In the genomic region with DNA sequence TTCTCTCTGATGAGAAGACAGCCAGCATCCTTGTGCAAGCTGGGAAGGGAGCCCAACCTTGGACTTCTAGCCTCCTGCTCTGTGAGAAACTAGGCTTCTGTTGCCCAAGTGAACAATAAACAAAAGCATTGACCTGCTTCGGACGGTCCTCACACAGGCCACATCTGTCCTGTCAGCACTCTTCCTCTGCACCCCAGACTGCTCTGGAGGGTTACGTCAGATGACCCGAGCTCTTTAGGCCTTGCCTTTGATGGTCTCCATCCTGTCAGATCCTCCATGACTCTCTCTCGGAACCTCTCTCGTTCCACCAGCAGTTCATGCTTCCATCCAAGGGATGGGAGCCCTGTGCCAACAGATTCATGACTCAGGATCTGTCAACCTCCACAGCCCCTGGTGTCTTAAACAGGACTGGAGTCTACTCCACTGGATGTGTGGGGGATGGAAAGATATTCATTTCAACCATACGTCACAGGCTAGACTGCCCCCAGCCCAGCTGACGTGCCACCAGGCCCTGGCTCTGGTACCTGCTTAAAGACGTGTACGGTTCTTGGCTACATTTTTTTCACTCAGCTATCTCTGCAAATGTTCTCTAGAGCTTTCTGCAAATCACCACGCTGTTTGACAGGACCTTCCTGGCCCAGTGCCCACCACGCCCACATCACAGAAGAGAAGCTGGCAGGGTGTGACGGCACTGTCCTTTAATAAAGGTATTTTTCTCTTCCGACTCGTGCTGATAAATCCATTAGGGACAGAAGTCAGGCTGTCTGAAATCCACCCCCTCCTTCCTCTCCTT, we compare ENCODE assay signal across 8 mouse cellular contexts. TPM values are rescaled to one million over a fixed set of nuclear protein-coding genes. Genes with fewer than 3 reads are reported as not detected.
DNase-seq lines count a peak whose midpoint lies in the region; ATAC-seq and TF ChIP-seq lines count a peak whose summit lies in the region.

No protein-coding gene starts in this region.

- DNase-seq in forebrain, embryonic 11.5 days (ENCODE audit: low spot score): no peak
- DNase-seq in cerebellum, adult 11 months: peak; percentile 71
- peak; percentile 84 for DNase-seq in heart, adult 8-10 months (ENCODE audit: low spot score)
- peak; percentile 73 for DNase-seq in kidney, postnatal 0 days (ENCODE audit: low spot score)
- peak; percentile 77 for DNase-seq in telencephalon, adult 2 months (ENCODE audit: low read depth, low spot score)
- no peak for DNase-seq in natural killer cell, adult 2 months (ENCODE audit: low spot score in 2 of 2)

- H3K4me1 ChIP-seq in forebrain, embryonic 16.5 days (replicated peaks; ENCODE audit: control insufficient read depth, insufficient read depth, low read length): peaks cover 28% of the 10 kb centered on the region
- 0 out of 2 replicates have a peak, but pooled peaks cover 1% of the 10 kb centered on the region for H3K4me1 ChIP-seq in forebrain, embryonic 11.5 days (replicated peaks; ENCODE audit: control insufficient read depth, insufficient read depth, low read length)
- H3K4me1 ChIP-seq in kidney, postnatal 0 days (replicated peaks; ENCODE audit: insufficient read depth, low read length): peaks cover 27% of the 10 kb centered on the region
- peaks cover 41% of the 10 kb centered on the region for H3K4me1 ChIP-seq in liver, embryonic 12.5 days

- ATAC-seq in forebrain, embryonic 16.5 days: peak; percentile 47; the same call in 1 of the 2 replicates
- no peak for ATAC-seq in forebrain, embryonic 11.5 days (replicated peaks; ENCODE audit: low FRiP score)
- ATAC-seq in kidney, postnatal 0 days (replicated peaks; ENCODE audit: low FRiP score, low read depth): peak; percentile 62
- ATAC-seq in liver, embryonic 12.5 days: peak; percentile 54

- TF ChIP-seq CTCF in kidney, postnatal 0 days (IDR thresholded peaks at IDR 0.05; ENCODE audit: low read depth): no peak

- H3K9ac ChIP-seq in forebrain, embryonic 16.5 days (replicated peaks; ENCODE audit: low read depth, low read length): no peak overlapping the region
- H3K9ac ChIP-seq in forebrain, embryonic 11.5 days (ENCODE audit: low read length): no peak overlapping the region
- no peak overlapping the region for H3K9ac ChIP-seq in kidney, postnatal 0 days (ENCODE audit: low read depth, low read length)
- H3K9ac ChIP-seq in liver, embryonic 12.5 days: no peak overlapping the region

- WGBS in forebrain, embryonic 16.5 days: 62% methylated on average over 15 of the region's 15 CpGs
- 86% methylated on average over 15 of the region's 15 CpGs for WGBS in forebrain, embryonic 11.5 days
- 25% methylated on average over 15 of the region's 15 CpGs for WGBS in kidney, postnatal 0 days
- WGBS in liver, embryonic 12.5 days (ENCODE audit: insufficient replicate concordance): 66% methylated on average over 15 of the region's 15 CpGs

- no peaks in the 10 kb centered on the region for H3K27me3 ChIP-seq in forebrain, embryonic 16.5 days (replicated peaks; ENCODE audit: control insufficient read depth, insufficient read depth, low read length)
- H3K27me3 ChIP-seq in forebrain, embryonic 11.5 days (ENCODE audit: control insufficient read depth, insufficient read depth, low read length): no peaks in the 10 kb centered on the region
- no peaks in the 10 kb centered on the region for H3K27me3 ChIP-seq in kidney, postnatal 0 days (ENCODE audit: insufficient read depth, low read length)
- peaks cover 8% of the 10 kb centered on the region for H3K27me3 ChIP-seq in liver, embryonic 12.5 days (replicated peaks)

- H3K4me3 ChIP-seq in forebrain, embryonic 16.5 days (replicated peaks; ENCODE audit: low read length): no peak overlapping the region
- no peak overlapping the region for H3K4me3 ChIP-seq in forebrain, embryonic 11.5 days (ENCODE audit: low read depth, low read length)
- H3K4me3 ChIP-seq in kidney, postnatal 0 days (replicated peaks; ENCODE audit: low read depth, low read length): no peak overlapping the region
- H3K4me3 ChIP-seq in liver, embryonic 12.5 days: no peak overlapping the region

- H3K9me3 ChIP-seq in forebrain, embryonic 16.5 days (ENCODE audit: control insufficient read depth, low read length): no peaks in the 10 kb centered on the region
- no peaks in the 10 kb centered on the region for H3K9me3 ChIP-seq in forebrain, embryonic 11.5 days (ENCODE audit: control insufficient read depth, low read length)
- no peaks in the 10 kb centered on the region for H3K9me3 ChIP-seq in kidney, postnatal 0 days (replicated peaks; ENCODE audit: low read length)
- no peaks in the 10 kb centered on the region; the same call in 1 of the 2 replicates for H3K9me3 ChIP-seq in liver, embryonic 12.5 days (replicated peaks)

- H3K36me3 ChIP-seq in forebrain, embryonic 16.5 days (ENCODE audit: control insufficient read depth, insufficient read depth): peaks cover 6% of the 10 kb centered on the region
- H3K36me3 ChIP-seq in forebrain, embryonic 11.5 days (ENCODE audit: control insufficient read depth, insufficient read depth, low read length): no peaks in the 10 kb centered on the region
- H3K36me3 ChIP-seq in kidney, postnatal 0 days (ENCODE audit: insufficient read depth, low read length): no peaks in the 10 kb centered on the region; the same call in 1 of the 2 replicates
- peaks cover 24% of the 10 kb centered on the region for H3K36me3 ChIP-seq in liver, embryonic 12.5 days

- H3K27ac ChIP-seq in forebrain, embryonic 16.5 days (ENCODE audit: low read length): peak overlapping the region; percentile 46
- no peak overlapping the region for H3K27ac ChIP-seq in forebrain, embryonic 11.5 days (ENCODE audit: low read depth, low read length)
- peak overlapping the region; percentile 72 for H3K27ac ChIP-seq in kidney, postnatal 0 days
- H3K27ac ChIP-seq in liver, embryonic 12.5 days: peak overlapping the region; percentile 33; the same call in 1 of the 2 replicates

- H3K4me2 ChIP-seq in forebrain, embryonic 16.5 days (ENCODE audit: low read length): no peak overlapping the region
- H3K4me2 ChIP-seq in forebrain, embryonic 11.5 days (ENCODE audit: low read depth, low read length, severe bottlenecking): no peak overlapping the region
- H3K4me2 ChIP-seq in kidney, postnatal 0 days (ENCODE audit: low read length): peak overlapping the region; percentile 34
- no peak overlapping the region for H3K4me2 ChIP-seq in liver, embryonic 12.5 days

RNA-seq across cellular contexts. Expression of gene Sh3bp5, which starts 7.5 kb away (rescaled TPM):
- polyA plus RNA-seq in forebrain, embryonic 16.5 days (2015; fragmentation: Nextera tagmentation; extraction: Ambion mirVana): 120 and 128 TPM in 2 replicates
- 15.8 and 17.4 TPM in 2 replicates for polyA plus RNA-seq in forebrain, embryonic 11.5 days (2014; fragmentation: Nextera tagmentation; extraction: Ambion mirVana)
- total RNA-seq in heart, adult 8-10 months (2022): 10 to 100 TPM; 38.6 to 50.6 (median 50.1) TPM
- 45.2 and 46.8 TPM in 2 replicates for polyA plus RNA-seq in kidney, postnatal 0 days (2015; fragmentation: Nextera tagmentation; extraction: Ambion mirVana)
- 13.8 and 15.1 TPM in 2 replicates for polyA plus RNA-seq in liver, embryonic 12.5 days (2016; fragmentation: Nextera tagmentation; extraction: Ambion mirVana)

Comparison
In these comparisons a context has a peak if more than half of its experiments do, and no peak if none do; other contexts are left out.
1. DNase-seq: peak in cerebellum, adult 11 months (single experiment), heart, adult 8-10 months (single experiment), kidney, postnatal 0 days (single experiment) and telencephalon, adult 2 months (single experiment); none in forebrain, embryonic 11.5 days (single experiment) and natural killer cell, adult 2 months (0 of 2).